Mouse (Mus musculus) lung, postnatal 25 days (tissue): ENCODE measurements around the gene Cd55b.
"Not testable (repeated sequence)": the region's sequence is repeated elsewhere in the genome, so short reads cannot be mapped to it uniquely, and the experiment has no call there.

Source experiments
- DNase-seq: peaks from one replicate; pipeline ENCODE4 v3.0.0; 2022; ENCODE audit warnings: low spot score

The Cd55b gene

DNA sequence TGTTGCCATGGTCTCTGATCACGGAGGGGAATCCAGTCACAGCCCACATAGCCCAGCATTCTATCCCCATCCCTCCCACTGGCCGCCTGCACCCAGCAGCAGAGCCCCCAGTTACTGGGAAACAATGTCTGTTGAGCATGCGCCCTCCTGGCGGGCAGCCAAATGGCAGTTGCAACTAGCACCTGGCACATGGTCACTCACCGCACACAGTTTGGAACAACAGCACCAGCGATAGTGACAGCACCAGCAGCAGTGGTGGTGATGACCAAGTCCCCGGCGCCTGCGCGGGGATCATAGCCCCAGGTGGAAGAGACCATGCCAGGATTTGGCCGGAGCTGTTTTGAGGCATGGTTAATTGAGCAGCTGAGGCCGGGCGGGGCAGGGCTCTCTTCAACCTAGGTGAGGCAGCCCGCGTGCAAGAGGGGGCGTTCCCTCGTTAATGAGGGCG, at the start of gene Cd55b:
TSS of gene Cd55b (minus strand) at position 346 of the 448 bp plus-strand sequence.
- DNase-seq = peak; percentile 22

DNA sequence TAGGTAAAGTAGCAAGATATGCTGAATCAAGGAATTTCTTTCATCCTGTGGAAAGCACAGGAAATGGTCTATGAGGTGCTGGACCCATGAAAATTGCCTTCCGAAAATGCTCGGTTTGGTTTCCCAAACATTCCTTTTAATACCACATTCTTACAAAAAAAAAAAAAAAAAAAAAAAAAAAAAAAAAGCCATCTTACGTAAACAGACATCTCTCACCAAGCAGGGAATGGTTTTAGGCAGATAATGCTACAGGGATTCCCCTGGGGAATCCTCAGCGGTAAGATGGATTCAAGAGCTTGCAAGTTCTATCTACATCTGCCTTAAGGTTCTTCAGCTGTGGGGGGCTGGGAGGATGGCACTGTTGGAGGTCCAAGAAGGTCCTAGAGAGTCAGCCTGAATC, 47.3 kb upstream of the Cd55b start:
- no peak for DNase-seq

- no peak for DNase-seq
Observed at GRCm38 (mm10) chr1:130467453-130467852, 44.6 kb upstream of the Cd55b start.

GRCm38 (mm10) chr1:130464173-130464572, 41.4 kb upstream of the Cd55b start:
- peak; percentile 40 for DNase-seq

- DNase-seq = no peak
Observed at GRCm38 (mm10) chr1:130462867-130463266, 40.1 kb upstream of the Cd55b start.

DNA sequence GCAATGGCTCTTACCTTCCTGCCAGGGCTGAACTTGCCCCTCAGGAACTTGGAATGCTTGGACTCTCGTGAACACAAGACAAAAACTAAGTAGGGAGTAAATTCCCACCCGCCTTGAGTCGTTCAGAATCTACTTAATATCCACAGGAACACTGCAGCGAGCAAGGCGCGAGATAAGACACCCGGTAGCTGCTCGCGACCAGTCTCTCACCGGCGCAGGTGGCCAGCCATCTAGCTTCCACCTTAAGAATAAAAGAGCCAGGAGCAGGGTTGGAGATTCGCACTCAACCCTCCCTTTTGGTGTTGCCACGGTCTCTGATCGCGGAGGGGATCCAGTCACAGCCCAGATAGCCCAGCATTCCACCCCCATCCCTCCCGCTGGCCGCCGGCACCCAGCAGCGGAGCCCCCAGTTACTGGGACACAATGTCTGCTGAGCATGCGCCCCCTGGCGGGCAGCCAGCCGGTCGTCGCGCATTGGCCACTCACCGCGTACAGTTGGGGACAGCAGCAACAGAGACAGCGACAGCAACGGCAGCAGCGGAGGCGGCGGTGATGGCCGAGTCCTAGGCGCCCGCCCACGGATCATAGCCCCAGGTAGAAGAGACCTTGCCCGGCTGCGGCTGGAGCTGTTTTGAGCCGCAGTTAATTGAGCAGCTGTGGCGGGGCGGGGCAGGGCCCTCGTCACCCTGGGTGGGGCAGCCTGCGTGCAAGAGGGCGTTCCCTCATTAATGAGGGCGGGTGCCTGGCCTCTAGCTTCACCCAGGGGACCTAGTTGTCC, 39.5 kb upstream of the Cd55b start, which contains the start of gene Cd55:
TSS of gene Cd55 (minus strand) at position 661 of the 778 bp plus-strand sequence.
- DNase-seq = peak; percentile 90

DNA sequence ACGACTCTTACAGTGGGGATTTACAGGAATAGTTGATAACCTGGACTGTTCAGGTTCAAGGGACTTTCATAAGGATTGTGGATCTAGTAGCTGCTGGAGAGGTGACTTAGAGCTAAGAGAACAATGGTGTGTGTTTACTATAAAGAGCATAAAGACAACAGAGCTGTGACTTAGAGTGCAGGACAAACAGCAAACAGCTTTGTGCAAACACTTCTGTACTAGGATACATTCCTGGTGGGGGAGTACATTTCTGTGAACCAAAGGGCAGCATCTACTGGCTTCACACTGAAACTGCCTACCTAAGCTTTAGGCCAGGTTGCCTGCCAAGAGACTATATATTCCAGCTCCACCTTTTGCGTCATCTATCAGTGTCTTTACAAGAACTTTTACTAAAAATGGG, 32.3 kb upstream of the Cd55b start:
- peak; percentile 45 for DNase-seq

GRCm38 (mm10) chr1:130442930-130443329, 20.1 kb upstream of the Cd55b start:
- DNase-seq = not testable (repeated sequence)

DNA sequence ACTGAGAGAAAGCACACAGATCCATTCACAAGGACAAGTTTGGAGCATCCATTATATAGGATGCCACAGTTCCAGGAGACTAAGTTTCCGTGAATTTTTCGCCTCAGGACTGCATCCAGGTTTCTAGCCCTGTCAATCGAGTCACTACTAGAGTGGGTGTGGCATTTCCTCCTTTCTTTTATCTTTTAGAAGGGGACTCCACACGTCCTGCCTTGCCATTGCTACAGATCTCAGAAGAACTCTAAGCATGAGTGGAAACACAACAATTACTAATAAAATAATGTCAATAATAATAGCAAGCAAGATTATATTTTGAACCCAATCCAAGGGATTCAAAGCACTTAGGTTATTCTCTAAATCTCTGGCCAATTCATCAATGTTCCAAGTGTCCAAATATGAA, 8.1 kb upstream of the Cd55b start:
- no peak for DNase-seq

DNA sequence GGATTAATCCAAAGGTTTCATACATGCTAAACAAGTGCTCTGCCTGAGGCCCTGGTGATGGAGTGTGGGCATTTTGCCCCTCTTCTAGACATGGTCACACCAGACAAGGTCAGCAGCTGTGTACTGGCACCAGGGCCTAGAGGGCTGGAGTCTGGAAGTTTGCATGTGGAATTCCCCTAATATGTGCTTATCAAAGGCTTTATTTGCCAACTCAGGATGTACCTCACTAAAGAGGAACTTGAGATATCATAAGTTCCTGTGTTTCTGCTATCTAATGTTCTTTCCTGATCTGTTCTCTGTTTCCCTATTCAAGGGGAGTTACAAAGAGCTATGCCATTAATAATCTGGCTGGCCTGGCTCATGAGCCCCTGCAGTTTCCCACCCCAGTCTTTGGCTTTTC, 5.9 kb upstream of the Cd55b start:
- DNase-seq = not testable (repeated sequence)

DNA sequence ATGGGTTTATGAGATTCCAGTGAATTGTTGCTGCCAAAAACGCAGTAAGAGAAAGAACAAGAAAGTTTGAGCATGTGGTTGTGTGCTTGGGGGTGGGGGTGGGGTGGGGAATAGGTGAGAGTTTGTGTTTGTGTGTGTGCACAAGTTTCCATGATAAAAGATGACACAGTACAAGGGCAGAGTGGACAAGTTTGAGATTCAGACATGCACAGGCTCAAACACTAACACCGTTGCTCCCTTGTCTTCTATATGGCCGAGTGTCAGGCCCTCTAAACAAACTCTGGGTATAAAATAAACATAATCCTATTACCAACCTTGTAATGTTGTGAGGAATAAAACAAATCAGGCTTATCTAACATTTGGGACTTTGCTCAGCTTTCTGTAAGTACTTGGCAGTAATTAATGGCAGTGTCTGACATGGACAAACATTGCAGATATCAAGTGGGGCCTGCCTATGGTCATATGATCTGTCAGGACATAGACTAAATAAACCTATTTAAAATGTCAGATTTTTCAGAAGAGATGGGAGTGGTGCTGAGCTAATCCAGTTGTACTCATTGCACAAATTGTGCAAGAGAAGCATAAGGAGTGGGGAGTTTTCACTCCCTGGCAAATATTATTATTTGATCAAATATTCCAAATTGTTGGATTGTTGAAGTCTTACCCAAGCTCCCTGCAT, 4.5 kb upstream of the Cd55b start:
- DNase-seq = not testable (repeated sequence)

DNA sequence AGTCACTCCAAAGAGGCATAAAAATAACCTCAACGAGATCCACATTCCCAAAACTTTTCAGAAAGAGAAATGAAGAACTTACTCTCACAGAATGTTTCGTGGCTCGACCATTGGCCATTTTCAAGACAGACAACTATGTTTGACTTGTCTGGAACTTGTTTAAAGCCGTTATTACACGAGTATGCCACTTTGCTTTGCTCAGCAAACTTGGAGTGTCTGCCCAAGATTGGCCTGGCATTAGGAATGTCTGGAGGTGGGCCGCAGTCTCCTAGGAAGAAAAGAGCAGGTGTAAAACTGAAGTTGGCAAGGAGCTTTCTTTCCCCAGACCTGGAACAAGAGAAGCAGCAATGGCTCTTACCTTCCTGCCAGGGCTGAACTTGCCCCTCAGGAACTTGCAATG, 776 bp downstream of the Cd55b start:
- DNase-seq = not testable (repeated sequence)

- DNase-seq = not testable (repeated sequence)
Observed at GRCm38 (mm10) chr1:130397109-130397508, 25.7 kb downstream of the Cd55b start.

GRCm38 (mm10) chr1:130387282-130387681, 35.5 kb downstream of the Cd55b start:
- DNase-seq = not testable (repeated sequence)

DNA sequence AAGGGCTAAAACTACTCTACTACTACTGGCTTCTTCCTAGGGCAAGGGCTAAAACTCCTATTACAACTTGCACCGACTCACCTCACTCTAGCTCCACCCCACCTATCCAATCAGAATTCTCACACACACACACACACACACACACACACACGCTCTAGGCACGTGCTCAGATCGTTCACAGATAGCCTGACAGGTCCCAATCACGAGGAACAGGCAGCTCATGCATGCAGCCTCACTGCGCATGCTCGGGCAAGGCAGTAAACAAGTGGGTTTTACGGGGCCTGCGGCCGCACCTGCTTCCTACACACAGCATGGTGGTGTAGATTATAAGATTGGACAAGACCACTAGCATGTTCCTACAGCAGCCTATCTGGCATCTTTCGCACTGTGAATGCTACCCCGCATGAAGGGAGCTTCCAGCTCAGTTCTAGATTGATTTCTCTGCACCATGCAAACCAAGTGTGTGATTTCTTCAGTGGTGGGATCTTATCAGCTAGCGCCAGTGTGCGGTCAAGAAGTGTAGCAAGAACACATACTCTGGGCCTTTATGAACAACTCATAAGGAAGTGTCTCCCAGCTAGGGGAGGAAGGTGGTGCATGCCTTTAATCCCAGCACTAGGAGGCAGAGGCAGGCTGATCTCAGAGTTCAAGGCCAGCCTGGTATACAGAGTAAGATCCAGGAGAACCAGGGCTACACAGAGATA, 44.9 kb downstream of the Cd55b start:
- no peak for DNase-seq

- no peak for DNase-seq
Observed at GRCm38 (mm10) chr1:130374173-130374785, 48.5 kb downstream of the Cd55b start.

- no peak for DNase-seq
Observed at GRCm38 (mm10) chr1:130373398-130374083, 49.3 kb downstream of the Cd55b start.

DNA sequence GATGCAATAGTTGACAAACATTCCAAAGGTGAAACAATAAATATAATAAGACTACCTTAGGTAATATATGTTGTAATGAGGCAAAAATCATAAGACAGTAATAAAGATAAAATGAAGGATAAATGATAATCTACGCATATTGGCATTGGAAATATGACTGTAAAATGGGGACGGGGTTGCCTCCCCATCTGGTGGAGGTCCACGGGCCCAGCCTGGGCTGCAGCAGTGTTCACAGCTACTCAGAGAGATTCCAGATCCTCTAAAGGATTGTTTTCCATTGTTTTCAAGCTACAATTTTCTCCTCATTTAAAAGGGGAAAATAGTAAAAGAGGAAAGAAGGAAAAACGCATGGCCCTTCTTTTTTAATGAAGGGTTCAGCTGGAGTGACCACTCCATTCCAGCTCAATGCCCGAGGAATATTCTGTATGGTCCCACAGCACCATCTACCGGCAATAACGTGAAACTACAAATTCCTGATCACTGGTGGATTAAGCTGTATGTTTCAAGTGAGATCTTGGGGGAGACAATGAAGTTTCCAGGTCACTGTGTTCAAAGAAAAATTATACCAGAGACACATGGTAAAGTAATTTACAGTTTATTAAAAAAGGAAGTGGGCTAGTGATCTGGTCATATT, 50.8 kb downstream of the Cd55b start:
- peak; percentile 57 for DNase-seq

DNA sequence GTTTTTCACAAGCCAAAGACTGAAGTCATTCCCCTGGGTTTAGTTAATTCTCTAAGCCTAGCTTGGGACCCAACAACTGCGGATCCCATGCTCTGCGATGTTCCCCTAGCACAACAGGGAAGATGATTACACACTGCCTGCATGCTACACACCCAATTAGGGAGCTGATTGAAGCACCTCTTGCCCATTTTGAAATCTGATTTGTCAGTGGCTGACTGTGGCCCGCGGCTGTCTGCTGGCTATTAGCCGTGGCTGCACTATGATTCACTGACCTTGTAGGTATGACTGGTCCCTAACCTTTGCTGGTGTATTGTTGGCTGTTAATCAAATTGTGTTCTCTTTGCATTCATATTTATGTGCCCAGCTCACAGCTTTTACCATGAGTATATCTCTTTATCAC, 51.5 kb downstream of the Cd55b start:
- no peak for DNase-seq

DNA sequence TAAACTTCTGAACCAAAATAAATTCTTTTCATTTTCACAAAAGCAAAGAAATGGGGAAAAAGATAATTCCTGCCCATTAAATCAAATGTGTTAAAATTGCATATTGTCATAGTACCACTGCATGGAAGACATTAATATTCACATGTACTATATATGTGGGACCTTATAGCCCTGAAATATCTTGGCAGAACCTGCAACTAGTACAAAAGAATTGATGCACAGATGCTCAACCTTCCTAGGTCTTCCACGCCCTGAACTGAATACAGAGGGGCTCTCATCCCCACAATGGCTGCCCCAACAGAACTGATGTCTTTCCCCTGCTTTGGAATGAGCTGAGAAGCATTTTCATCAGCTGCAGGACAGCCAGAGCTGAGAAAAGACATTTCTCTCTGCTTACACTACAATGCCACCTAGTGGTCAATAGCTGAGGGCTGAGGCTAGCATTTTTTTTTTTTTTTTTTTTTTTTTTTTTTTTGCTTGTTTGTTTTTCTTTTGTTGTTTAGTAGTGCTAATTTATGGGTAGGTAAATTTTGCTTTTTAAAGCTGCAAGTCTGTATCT, 72.7 kb downstream of the Cd55b start:
- DNase-seq = peak; percentile 11

- DNase-seq = no peak
Observed at GRCm38 (mm10) chr1:130342429-130342828, 80.4 kb downstream of the Cd55b start.
